Mouse (Mus musculus) CD4-positive, CD25-positive, alpha-beta regulatory T cell, adult 2 months (primary cell): ENCODE data around the gene Spag9.

Experiments used
- DNase-seq: peaks from one replicate; pipeline ENCODE4 v3.0.0-alpha.2; 2012; ENCODE audit warnings: low read depth, low spot score

Gene Spag9

DNA sequence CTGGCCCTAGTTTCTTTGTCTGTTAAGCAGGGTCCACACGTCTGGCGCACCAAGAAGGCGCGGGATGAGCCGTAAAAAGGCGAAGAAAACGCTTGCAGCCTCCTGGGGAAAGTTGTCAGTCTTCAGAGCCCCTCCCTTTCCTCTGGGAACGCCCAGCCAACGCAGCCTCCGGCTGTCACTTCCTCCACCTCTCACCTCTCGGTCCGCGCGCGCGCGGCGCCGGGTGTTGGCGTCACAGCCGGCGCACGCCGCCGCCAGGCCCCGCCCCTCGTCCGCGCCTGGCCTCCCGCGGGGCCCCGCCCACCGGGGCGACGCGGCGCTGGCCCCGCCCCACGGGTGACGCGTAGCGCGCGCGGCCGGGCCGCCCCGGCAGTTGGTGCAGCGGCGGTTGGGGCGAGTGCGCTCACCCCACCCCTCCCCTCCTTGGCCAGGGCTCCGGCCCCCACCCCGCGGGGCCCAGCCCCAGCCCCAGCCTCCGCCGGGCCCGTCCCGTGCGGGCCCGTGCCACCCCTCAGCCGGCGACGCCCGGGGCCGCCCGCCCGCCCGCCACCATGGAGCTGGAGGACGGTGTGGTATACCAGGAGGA lies at the start of gene Spag9:
TSS of gene Spag9 (plus strand) at position 372 of the 586 bp plus-strand sequence.
- peak; percentile 98 for DNase-seq

DNA sequence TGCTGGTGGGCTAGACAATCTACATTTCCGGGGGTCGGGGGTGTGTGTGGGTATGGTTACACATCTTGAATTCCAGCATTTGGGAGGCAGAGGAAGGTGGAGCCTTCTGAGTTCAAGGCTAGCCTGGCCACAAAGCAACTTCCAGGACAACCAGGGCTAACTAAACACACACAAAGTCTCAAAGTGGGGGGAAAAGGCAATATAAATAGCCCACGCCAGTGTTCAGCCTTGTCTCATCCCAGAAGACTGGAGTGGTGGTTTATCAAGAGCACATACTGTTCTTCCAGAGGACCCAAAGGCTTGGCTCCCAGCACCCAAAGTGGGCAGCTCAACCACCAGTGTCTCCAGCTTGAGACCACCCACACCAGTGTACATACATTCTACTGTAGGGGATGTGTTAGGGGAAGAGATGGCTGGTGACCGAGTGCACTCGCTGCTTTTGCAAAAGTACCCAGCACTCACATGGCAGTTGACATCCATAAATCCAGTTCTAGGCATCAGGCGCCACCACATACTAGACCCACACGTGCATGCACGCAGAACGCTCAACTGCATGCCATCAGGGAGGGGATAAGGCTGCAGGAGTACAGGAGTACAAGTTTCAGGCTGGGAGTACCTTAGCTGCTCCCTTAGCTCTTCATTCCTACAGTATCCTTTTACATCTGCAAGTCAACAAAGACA lies 46.9 kb upstream of the Spag9 start:
- no peak for DNase-seq

DNA sequence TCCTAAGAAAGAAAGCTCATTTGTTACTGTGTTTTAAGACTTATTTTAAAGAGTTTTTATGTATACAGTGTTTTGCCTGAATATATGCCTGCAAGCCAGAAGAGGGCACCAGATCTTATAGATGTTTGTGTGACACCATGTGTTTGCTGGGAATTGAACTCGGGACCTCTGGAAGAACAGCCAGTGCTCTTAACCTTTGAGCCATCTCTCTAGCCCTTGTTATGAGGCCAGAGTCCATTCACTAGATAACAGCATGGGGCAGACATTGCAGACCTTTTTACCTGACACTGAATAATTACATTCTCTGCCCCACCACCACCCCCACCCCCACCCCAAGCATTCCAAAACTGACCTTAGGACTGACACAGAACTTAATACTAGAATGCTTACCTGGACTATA lies 45.8 kb upstream of the Spag9 start:
- DNase-seq = no peak

DNA sequence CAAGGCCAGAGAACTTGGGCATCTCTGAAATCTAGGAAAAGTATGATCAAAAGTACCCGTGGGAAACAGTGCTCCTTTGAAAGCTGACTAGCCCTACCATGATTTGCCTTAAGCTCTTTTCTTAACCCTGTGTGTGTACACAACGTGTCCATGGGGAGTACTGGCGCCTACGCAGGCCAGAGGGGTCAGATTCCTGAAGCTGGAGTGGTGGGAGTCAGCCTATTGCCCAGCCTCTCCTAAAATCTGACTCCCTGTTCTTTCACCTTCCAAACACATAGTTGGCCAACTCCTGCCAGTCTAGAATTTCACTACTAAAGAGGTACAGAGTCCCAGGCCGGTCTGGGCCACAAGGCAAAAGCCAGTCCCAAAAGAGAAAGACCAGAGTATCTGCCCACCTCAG lies 43.5 kb upstream of the Spag9 start:
- no peak for DNase-seq

DNA sequence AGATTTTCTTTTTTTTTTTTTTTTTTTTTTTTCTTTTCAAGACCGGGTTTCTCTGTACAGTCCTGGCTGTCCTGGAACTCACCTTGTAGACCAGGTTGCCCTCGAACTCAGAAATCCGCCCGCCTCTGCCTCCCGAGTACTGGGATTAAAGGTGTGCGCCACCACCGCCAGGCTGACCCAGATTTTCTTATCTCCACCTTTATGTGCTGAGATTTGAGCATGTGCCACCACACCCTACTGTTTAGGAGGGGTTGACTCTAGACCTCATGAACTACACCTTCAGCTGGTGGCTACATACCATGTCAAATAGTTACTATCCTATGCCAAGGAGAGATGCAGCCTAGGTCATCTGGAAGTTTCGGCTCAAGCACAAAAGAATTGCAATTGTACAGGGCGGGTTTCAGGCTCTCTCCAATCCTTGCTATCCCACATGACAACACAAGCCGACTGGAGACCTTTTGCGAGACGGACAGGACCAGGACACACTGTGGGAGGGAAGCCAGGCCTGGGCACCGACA lies 41.1 kb upstream of the Spag9 start:
- peak; percentile 18 for DNase-seq

DNA sequence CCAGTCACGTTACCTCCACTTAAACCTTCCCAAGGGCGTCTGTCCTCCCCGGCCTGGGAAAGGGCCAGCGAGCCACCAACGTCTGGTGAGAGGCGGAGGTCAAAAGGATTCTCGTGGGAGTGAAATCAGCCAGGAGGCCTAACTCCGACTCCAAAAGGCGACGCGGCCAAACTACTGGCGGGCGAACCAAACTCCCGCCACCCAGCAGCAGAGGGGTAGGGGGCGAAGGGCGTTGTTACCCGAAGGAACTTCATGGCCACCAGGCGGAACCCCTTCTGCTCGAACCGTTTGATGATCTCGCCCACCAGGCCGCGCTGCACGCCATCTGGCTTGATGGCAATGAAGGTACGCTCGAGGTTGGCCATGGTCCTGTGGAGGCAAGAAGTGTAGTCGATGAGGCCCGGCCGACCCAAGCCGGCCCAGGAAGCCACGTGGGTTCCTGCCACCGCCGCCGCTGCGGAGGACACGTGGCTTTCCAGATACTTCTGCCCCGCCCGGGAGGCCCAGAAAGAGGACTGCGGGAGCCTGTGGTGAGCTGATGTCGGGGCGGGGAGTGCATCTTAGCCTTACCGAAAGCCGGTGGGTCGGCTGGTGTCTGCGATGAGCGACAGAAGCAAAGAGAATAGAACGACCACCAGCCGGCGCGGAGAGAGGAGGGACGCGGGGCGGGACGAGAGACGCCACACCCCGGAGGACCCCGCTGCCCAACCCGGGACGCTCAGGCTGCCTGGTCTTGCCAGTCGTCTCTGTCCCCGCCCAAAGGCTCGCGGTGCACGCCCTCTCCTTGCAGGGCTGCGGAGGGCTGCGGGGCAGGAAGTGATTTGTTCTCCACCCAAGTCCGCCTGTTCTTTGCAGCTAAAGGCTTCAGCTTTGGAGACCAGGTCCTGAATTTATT lies 40.4 kb upstream of the Spag9 start:
- DNase-seq = peak; percentile 94

DNA sequence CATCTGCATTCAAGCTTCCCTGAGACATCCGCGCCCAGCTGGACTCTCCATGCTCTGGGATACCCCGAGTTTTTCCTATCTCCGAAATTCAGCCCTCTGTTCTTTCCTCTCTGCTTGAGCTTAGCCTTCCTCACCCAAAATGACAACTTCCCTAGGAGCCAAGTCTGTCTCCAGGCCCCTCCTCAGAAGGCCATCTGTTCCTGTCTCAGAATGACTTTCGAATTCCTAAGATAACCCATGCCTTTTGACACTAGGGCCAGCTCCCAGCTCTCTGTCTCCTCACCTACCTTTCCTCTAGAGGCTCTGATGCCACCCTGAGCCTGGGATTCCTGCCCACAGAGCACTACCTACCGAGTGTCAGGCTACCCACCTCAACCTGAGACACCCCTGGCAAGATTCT lies 39.7 kb upstream of the Spag9 start, which contains the start of gene Nme2:
TSS of gene Nme2 (minus strand) at position 101 of the 400 bp plus-strand sequence.
- no peak for DNase-seq

DNA sequence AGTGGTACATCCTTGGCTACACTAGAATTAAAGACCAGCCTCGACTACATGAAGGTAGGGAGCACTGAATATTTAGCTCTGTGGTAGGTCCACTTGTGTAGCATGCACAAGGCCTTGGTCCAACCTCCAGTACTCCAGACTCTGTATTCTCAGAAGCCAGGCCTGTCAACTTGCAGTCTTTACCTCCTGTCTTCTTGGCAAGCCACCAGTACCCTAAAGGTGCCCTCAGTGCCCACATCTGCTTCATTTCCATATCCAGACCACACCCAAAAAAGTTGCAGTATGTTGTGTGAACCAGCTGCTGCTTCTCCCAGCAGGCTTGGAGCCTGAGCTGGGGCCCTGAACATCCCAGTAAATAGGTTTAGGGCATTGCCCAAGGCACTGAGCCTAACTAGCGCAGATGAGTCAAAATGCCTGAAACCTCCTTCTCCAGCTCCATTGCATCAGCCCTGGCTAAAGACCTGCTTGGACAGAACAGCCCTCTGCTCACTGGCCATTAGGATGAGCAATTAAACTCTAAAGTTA lies 38.8 kb upstream of the Spag9 start:
- DNase-seq = no peak

DNA sequence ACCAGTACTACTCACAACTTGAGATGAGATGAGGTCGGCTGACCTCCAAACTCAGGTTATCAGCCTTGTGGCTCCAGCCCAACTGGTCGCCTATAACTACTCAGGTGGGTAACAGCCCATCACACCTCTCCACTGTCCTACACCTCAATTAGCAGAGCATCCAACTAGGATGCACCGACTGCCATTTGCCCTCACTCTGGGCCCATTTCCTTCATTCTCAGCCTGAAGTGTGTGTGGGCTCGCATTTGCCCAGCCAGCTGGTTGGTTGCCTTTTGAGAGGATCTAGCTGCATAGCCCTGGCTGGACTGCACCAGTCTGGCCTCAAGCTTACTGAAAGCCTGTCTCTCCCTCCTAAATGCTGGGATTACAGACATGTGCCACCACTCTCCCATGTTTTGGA lies 38.1 kb upstream of the Spag9 start:
- DNase-seq = no peak

DNA sequence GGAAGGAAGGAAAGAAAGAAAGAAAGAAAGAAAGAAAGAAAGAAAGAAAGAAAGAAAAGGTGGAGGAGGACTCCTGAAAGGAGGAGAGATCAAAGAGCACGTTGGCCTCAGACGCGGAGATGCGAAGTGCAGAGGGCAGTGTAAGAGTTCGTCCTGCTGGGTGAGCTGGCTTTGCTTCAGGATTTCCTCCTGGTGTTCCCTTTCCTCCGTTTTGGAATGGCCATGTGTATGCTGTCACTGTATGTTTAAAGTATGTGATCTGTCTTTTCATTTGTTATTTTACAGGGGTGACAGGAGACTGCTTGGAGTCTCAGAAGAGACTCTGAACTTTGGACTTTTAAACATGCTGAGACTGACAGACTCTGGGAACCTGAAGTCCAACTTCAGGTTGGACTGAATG lies 34.4 kb upstream of the Spag9 start:
- DNase-seq = no peak

DNA sequence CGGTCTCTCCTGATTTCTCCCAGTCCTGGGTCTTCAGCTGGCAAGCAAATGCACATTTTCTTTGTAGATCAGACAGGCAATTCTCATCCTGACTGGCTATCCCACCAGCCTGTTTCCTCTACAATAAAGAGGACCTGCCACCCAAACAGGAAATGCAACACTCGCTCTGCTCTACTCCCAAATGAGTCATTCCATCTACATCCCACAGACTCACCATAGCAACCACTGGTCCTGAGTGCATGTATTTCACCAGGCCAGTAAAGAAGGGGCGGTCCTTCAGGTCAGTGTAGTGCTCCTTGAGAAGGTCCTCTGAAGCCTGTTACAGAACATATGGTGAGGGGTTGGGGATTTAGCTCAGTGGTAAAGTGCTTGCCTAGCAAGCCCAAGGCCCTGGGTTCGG lies 32.9 kb upstream of the Spag9 start:
- DNase-seq = no peak

DNA sequence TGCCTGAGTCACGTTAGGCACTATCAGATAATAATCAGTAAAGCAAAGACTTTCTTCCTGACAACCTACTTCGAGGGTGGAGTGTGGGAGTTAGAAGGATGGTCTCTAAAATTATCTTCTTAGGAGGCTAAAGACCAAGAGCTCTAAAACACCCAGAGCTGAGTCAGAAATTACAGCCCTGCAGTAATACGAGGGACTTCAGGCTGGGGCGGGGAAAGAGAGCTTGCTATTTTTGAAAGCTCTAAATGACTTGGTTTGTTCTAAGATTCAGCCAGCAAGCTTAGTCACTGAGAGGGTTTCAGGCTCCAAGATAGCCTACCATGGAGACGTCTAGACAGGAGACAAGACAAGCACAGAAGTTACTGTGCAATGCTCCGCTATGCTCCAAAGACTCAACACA lies 30.5 kb upstream of the Spag9 start:
- no peak for DNase-seq

DNA sequence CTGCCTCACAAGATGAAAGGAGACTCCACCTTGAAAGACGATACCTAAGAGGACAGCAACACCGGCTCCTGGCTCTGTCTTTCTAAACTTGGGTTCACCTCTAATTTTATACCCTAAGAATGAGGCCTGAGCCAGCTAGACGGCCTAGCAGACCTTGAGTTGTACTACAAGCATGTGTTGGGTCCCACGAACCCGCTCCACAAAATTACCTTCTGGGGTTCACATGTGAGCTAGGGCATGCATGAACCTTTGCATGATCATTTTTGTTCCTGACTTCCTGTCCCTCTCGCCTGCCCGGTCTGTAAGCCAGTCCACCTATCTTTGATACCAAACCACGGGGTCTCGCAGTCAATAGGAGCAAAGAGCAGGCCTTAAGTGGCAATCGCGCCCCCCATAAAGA lies 28.5 kb upstream of the Spag9 start:
- DNase-seq = peak; percentile 32

DNA sequence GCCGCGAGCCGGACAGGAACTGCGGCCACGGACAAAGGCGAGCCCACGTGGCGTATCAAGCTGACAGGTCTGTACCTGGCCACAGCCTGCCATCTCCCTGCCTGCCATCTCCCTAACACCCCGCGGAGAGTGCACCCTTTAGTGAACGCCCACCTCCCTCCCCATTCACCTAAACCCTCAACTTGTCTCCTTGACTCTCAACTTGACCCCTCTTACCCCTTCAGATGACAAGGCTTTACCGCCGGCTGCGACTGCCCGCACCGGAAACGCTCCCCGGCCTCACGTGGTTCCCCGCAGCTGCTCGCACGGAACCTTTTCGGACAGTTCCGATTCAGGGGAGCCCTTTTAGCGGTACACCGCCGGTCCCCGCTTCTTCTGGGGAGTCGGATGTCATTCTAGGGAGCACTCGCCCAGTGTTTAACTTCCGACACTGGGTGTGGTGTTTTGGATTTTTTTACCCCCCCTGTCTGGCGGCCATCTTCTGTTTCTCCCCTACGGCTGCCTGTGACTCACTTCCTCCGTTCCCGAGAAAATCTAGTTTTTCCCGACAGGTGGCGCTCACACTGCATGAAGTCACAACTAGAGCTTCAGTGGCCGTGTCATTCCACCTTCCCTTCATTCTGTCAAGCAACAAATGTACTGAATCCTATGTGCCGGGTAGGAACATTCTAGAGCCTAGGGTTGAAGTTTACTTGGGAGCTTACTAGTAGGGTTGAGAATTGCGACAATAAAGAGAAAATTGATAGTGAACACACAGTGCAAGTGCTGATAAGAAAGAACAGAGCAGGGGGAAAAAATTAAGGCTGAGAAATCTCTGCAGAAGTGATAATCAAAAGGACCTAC lies 27.7 kb upstream of the Spag9 start, which contains the start of the genes Gm20390 and Nme1:
TSS of gene Gm20390 (minus strand) at position 289 of the 843 bp plus-strand sequence.
TSS of gene Nme1 (minus strand) at position 517 of the 843 bp plus-strand sequence.
- peak; percentile 98 for DNase-seq

DNA sequence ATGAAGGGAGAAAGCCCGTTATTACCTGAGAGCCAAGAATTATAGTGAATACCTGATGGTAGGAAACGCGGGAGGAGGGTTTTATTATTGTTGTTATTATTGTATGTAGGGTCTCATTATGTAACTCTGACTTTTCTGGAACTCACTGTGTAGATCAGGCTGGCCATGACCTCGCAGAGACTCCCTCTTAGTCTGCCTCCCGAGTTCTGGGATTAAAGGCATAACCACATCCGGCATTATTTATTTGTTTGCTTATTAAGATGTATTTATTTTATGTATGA lies 27.1 kb upstream of the Spag9 start:
- DNase-seq = no peak

DNA sequence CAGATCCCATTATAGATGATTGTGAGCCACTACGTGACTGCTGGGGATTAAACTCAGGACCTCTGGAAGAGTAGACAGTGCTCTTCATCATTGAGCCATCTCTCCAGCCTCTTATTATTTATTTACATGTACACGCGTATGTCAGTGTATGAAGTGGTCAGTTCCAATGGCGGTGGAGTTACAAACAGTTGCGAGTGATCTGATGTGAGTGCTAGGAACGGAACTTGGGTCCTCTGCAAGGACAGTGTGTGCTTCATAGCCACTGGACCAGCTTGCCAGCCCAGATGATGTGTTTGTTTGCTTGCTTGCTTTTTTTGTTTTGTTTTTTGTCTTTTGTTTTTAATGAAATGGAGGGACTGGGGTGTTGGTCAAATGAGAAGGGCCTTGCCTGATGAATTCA lies 26.7 kb upstream of the Spag9 start:
- no peak for DNase-seq

DNA sequence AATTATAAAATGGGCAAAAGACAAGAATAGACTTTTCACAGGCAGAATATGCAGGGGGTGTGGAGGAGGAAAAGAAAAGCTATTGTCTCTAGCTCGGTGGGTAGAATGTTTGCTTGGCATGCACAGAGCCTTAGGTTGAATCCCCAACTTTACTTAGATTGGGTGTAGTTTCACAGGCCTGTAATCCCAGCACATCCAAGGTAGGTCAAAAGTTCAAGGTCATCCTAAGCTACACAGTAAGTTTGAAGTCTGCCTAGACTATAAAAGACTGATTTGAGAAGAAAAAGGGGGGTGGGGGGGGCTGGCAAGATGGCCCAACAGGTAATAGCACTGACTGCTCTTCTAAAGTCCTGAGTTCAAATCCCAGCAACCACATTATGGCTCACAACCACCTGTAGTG lies 26.1 kb upstream of the Spag9 start:
- no peak for DNase-seq

DNA sequence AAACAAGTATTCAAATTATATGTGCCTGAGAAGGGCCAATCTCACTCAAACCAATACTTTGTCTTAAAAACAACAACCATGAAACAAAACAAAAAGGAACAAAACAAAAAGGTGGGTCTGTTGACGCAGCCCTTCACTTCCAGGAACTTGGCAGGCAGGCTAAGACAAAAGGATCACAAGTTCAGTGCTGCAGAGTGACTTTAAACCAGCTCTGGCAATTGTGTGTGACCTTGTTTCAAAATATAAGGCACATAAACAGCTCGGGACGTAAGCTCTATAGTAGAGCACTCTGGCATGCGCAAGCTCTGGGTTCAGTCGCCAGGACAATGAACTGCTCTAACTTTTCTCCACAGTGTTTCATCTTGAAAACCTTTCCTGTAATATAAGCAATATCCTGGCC lies 22.9 kb upstream of the Spag9 start:
- no peak for DNase-seq

DNA sequence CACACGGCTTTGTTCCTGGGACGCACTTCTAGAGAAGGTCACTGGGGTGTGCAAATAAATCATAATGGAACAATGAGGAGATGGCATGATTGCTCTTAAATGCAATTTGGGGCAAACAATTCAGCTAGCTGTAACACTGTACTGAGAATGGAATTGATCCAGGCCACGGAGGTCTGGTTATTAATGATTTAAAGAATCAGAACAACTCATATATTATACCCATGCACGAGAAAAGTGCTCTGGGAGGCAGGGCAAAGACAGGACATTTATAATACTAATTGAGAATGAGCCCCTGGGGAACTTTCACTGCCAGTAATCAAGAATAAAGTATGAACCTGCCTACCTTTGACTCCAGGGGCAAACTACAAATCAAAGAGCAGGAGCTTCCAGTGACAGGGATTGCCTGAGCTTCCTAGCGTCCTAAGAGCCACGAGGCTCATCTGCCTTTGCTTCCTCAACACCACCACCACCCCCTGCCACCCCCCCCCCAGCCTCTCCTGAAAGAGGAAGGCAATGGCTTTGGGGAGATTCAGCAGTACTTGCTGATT lies 16.3 kb upstream of the Spag9 start:
- DNase-seq = no peak

DNA sequence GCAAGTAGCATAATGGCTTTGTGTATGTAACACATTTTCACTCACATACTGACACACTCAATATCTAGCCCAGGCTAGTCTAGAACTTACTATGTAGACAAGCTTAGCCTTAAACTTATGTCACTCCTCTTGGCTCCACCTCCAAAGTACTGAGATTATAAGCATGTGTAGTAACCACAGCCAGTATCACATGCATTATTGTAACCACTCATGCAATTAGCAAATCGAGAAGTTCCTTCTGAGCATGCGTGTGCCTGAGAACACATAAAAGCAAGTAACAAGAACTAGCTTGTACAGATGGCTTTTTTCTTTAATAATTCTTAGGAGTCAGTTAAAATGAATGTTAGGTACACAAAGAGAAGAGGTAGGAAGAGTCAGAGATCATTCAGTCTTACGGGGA lies 11.3 kb upstream of the Spag9 start:
- DNase-seq = no peak

DNA sequence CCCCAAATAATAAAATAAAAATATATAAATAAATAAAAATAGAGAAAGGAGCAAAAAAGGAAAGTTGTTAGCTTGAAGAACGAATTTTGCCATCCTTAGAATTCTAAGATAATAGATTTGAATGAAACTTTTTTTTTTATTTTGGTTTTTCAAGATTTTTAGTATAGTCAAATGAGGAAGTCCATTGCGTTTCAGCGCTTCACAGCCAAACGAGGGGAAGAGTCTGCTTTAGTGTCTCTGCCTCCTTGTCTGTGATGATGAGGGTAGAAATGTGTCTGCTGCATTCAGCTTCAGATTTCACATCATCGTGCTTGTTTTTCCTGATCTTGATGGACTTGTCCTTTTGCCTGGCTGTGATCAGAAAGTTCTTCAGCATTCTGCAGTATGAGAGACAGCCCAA lies 10.6 kb upstream of the Spag9 start:
- DNase-seq = no peak
